Mouse (Mus musculus): ENCODE results near the gene Qrich2.

- TF ChIP-seq POLR2A (IDR thresholded peaks at IDR 0.05; ENCODE audit: extremely low read depth, insufficient read depth, low read length) (no peak), CTCF (IDR thresholded peaks at IDR 0.05; ENCODE audit: extremely low read depth, insufficient read depth, low read length) (no peak)
These were observed 4.2 kb upstream of the Qrich2 start for GRCm38 (mm10) chr11:116470249-116470648.

Measured in cortical plate, adult 2 months (tissue).